Mouse (Mus musculus): Measurements from ENCODE around the gene Clip3.

DNA sequence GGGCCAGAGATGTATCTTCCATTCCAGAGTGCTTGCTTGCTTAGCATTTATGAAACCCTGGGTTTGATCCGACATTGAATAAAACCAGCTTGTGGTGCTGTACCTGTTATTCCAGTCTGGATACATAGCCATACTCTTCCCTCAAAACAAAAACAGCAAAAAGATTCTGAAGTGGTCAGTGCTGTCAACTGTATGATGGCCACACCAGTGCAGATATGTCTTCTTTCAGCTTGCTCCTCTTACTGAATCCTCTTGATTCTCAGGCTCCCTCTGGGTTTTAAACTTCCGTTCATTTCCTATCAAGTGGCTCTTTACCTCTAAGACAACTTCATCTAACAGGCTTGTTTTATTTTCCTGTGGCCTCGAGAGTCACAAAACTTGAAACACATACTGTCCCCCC is 32.3 kb downstream of the Clip3 start, which contains the start of gene Sdhaf1:
- TF ChIP-seq CTCF (IDR thresholded peaks at IDR 0.05; ENCODE audit: borderline replicate concordance, extremely low read depth, insufficient read depth, insufficient read length) (no peak), POLR2A (IDR thresholded peaks at IDR 0.05; ENCODE audit: borderline replicate concordance, extremely low read depth, insufficient read depth, insufficient read length, poor library complexity, severe bottlenecking) (no peak)
